Mouse (Mus musculus): ENCODE measurements around the gene Ccdc85c. TPM values are rescaled to one million over a fixed set of nuclear protein-coding genes. Genes with fewer than 3 reads are reported as not detected.

Ccdc85c gene
- polyA plus RNA-seq (2017; shearing (Covaris generic)) = 0.28 TPM

GRCm38 (mm10) chr12:108274661-108275507 lies at the start of gene Ccdc85c:
Gene Ccdc85c (minus strand): TSS chr12:108275425.

DNA sequence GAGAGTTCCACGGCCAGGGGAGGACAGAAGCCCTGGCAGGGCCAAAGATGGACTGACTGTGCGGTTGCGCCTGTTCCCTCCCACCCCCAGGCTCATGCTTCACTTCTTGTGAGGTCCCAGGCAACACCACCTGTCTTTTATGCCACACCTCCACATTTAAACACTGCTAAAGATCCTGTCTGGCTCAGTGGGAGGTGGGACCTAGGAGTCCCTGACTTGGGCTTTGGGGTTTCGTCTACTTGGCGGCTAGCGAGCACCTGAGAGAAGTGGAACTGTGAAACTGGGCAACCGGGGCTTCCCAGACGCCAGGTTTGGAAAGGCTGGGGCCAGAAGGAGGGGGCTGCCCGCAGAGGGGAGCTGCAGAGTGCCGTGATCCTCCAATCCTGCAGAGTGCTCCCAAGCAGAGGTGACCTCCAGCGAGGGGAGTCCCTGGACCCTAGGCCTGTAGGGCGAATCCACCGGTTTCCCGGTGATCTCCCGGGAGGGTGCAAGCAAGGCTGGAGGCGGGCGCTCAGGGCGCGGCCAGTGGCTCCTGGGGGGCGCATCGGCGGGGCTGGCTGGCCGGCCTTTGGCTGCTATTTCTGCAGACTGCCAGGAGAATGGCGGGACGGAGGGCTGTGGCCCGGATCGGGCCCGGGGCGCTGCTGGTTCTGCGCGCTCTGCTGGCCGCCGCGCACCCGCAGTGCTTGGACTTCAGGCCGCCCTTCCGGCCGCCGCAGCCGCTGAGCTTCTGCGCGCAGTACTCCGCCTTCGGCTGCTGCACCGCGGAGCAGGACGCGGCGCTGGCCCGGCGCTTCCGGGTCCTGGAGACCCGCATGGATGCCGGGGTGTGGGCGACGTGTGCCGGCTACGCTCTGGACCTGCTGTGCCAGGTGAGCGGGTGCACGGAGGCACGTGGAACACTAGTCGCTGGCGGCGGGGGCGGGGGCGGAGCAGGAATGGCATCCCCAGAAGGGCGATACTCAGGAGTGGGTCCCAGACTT lies 30.9 kb upstream of the Ccdc85c start, which contains the start of gene Hhipl1:
Hhipl1 (plus strand) TSS at position 459 of the 983 bp plus-strand sequence.

GRCm38 (mm10) chr12:108179321-108180266 lies 95.6 kb downstream of the Ccdc85c start, which contains the start of gene Ccnk:
Gene Ccnk (plus strand): TSS chr12:108179579.

DNA sequence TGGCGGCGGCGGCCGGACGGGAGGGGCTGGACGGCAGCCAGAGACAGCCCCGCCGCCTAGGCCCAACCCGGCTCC lies 96.1 kb downstream of the Ccdc85c start, which contains the start of gene Setd3:
Setd3 (minus strand) TSS at position 69 of the 75 bp plus-strand sequence.

Other genes with a start within 250 kb of the Ccdc85c start
- gene Setd3, start 96.1 kb downstream of the Ccdc85c start, polyA plus RNA-seq (2017; shearing (Covaris generic)) = 85.5 TPM
- gene Ccnk, start 95.8 kb downstream of the Ccdc85c start, polyA plus RNA-seq (2017; shearing (Covaris generic)) = 3.7 TPM
- 0.08 TPM for gene Hhipl1, start 30.8 kb upstream of the Ccdc85c start, polyA plus RNA-seq (2017; shearing (Covaris generic))
- 0.31 TPM for gene Cyp46a1, start 59.0 kb upstream of the Ccdc85c start, polyA plus RNA-seq (2017; shearing (Covaris generic))
- gene Eml1, start 95.5 kb upstream of the Ccdc85c start, polyA plus RNA-seq (2017; shearing (Covaris generic)) = 0.36 TPM